Mouse (Mus musculus) adrenal gland (tissue): Measurements from ENCODE around the gene Aarsd1.
"Not testable (repeated sequence)": the region's sequence is repeated elsewhere in the genome, so short reads cannot be mapped to it uniquely, and the experiment has no call there.

Experiments used
- intact Hi-C: fragments of 180-260 bp; cut with DNase I; formaldehyde crosslinking; loops from one replicate; pipeline ENCODE4 v1.15.1; 2025

Aarsd1 gene

DNA sequence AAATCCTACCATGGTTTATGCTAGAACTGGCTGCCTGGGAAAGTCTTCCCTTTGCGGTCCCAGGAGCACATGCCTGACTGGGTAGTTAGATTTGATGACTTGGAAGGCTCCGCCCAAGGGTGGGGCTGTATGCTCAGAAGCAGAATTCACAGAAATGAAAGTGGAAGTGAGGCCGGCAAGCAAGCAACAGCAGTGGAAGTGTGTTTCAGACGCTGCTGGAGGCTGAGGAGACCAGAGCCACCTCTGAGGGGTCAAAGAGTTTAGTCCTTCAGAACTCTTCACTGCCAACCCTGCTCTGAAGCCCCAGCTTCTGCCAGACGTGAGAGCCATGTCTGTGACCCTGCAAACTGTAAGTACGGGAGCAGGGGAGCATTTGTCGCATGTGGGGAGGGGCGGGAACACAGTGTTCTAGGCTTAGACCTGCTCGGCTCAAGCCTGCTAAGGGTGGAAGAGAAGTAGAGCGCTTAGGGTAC, 30.9 kb upstream of the Aarsd1 start, which contains the start of gene Ifi35:
Gene Ifi35 (plus strand): TSS at position 134 of the 473 bp plus-strand sequence.
- intact Hi-C loops: no loop called here

DNA sequence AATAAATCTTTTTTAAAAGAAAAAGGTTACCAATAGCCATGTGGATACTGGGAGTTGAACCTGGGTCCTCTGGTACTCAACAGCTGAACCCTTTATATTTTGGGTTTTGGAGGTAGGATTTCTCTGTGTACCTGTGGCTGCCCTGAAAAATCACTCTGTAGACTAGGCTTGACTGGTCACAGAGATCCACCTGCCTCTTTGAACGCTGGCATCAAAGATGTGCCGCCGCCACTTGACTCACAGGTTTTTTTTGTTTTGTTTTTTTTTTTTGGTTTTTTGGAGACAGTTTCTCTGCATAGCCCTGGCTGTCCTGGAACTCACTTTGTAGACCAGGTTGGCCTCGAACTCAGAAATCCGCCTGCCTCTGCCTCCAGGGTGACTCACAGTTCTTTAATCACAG, 30.4 kb upstream of the Aarsd1 start:
- intact Hi-C loops: no loop called here

DNA sequence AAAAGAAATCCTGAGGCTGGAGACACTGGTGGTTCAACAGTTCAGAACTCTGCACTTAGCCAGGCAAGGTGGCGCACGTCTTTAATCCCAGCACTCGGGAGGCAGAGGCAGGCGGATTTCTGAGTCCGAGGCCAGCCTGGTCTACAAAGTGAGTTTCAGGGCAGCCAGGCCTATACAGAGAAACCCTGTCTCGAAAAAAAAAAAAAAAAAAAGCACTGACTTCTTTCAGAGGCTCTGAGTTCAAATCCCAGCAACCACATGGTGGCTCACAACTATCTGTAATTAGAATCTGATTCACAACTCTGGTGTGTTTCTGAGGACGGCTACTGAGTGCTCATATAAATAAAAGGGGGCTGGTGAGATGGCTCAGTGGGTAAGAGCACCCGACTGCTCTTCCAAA, 29.4 kb upstream of the Aarsd1 start:
- intact Hi-C loops: not testable (repeated sequence)

DNA sequence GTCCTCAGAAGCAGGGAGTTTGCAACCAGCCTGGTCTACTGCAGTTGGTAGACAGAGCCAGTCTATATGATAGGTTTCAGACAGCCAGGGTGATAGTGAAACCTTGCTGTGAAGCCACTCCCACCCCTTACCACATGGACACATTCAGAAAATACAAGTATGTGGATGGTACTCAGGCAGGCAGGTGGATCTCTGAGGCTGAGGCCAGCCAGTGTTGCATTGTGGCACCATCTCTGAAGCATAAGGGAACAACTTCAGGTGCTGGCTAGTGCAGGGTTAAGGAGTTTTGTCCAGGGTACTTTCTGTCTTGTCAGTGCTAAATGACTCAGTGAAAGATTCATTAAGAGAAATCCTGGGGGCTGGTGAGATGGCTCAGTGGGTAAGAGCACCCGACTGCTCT, 28.9 kb upstream of the Aarsd1 start:
- intact Hi-C loops: no loop called here

DNA sequence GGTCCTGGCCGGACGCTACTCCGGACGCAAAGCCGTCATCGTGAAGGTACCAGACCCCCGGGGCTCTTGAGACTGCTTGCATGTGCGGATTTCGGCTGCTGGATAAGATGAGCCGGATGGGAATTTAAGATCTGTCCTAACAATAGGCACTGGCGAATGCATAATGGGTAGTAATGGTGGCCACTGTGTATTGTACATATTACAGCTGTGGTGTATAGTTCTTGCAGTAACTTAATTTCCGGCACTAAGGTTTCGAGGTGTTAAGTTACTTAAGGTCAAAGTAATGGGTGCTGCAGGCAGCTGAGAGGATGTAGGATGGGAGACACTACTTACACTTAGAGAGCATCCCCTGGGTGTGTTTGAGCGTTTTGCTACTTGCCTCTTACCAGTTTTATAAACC, 25.3 kb upstream of the Aarsd1 start:
- intact Hi-C loops: no loop called here

DNA sequence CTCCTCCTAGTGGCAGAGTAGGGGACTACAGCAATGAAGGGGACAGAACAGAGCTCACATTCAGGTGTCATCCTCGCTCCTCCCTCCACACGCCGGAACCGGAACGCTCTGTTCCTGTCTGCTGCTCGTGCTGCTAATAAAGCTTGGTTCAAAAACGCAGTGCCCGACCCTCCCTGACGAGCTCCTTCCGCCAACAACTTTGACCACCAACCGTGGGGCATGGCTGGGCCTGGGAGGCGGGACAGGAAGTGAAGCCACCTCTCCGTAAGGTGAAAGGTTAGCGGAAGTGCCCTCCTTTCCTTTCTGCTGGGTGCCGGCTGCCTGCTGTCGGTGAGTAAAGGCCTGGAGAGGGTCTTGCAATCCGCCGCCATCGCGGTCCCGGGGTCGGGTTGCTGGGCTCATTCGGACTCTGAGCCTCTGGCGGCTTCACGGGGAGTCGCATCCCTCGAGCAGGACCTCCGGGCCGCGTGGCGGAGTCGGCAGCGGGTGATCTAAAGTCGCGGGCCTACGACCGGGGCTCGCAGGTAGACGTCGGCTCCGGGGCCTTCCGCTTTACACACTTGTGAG, 24.8 kb upstream of the Aarsd1 start, which contains the start of gene Rpl27:
Gene Rpl27 (plus strand): TSS at position 172 of the 567 bp plus-strand sequence.
- intact Hi-C loops: no loop called here

DNA sequence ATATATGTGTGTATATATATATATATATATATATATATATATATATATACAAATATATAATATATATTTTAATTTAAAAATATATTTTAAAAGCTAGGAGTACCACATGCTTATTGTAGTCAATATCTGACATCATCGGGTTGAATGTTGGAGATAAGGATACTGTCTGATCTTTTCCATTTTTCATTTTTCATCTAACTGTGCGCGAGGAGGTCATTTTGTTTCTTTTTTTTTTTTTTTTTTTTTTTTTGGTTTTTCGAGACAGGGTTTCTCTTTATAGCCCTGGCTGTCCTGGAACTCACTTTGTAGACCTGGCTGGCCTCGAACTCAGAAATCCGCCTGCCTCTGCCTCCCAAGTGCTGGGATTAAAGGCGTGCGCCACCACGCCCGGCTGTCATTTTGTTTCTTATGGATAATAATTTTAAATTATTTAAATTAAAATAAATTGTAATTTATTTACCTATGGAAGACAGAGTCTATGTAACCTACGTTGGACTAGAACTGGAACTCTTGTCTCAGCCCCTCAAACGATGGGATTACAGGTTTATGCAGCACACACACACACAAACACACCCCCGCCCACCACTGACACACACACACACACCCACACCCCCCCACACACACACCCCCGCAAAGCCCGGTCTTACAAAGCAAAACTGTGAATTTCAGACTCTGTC, 24.2 kb upstream of the Aarsd1 start:
- intact Hi-C loops: not testable (repeated sequence)

DNA sequence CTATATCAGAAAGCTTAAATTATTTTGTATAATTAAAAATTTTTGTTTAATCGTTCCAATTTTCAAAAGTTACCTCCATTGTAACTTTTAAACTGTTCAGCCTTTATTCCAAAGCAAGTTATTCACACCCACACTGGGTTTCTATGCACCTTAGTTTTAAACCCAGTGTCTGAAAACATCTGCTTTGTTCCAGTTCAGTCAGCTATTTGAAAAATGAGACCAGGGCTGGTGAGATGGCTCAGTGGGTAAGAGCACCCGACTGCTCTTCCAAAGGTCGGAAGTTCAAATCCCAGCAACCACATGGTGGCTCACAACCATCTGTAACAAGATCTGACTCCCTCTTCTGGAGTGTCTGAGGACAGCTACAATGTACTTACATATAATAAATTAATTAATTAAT, 20.6 kb upstream of the Aarsd1 start:
- intact Hi-C loops: not testable (repeated sequence)

DNA sequence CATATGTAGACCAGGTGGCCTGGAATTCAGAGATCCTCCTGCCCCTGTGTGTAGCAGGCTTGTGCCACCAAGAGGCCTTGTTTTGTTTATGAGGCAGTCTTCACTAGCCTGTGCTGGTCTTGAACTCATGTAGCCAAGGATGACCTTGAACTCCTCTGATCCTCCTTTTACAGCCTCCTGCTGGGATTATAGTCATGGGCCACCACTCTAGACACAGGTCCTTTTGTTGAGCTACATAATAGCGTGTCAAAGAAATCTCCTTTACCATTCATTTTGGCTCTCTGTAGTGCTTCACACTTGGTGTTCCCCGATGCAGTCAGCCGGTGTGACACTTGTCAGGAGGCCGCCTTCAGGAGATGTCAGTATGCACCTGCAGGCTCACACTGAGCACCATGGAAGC, 19.5 kb upstream of the Aarsd1 start:
- intact Hi-C loops: no loop called here

DNA sequence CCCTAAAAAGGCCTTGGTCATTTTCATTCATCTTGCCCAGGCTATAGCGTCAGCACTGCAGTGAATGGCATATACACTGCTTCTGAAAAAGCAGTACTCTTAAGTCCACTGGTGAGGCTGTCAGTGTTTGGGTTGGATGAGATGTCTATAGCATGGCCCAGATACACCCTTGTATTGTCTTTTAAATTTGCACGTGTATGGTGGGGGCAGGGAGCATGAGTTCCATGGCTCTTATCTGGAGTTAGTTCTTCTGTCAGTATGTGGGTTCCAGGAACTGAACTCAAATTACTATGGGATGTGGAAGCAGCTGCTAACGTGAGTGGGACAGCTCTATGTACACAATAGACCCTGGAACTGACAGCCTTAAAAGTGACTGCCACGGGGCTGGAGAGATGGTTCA, 18.4 kb upstream of the Aarsd1 start:
- intact Hi-C loops: no loop called here

DNA sequence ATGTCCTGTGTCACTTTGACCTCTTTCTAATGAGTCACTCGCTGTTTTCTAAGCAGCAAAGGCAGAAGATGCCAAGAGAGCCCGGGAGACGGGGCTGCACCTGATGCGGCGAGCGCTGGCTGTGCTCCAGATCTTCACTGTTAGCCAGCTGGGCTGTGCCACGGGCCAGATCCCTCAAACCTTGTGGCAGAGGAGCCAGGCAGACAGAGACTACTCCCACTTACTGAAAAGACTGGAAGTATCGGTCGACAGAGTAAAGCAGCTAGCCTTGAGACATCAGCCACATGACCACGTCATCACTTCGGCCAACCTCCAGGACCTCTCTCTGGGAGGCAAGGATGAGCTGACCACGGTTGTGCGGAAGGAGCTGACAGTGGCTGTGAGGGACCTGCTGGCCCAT, 16.0 kb upstream of the Aarsd1 start:
- intact Hi-C loops: no loop called here

DNA sequence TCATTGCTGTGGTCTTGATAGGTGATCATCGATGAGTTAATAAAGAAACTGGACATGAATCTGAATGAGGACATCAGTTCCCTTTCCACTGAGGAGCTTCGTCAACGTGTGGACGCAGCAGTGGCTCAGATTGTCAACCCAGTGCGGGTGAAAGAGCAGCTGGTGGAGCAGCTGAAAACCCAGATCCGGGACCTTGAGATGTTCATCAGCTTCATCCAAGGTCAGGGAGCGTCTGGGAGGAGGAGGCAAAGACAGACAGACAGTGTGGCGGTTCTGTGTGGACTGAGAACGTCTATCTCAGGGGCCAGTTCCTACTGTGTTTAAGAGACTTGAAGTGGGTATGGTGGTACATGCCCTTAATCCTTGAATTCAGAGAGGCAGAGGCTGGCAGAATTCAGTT, 13.9 kb upstream of the Aarsd1 start:
- intact Hi-C loops: no loop called here

DNA sequence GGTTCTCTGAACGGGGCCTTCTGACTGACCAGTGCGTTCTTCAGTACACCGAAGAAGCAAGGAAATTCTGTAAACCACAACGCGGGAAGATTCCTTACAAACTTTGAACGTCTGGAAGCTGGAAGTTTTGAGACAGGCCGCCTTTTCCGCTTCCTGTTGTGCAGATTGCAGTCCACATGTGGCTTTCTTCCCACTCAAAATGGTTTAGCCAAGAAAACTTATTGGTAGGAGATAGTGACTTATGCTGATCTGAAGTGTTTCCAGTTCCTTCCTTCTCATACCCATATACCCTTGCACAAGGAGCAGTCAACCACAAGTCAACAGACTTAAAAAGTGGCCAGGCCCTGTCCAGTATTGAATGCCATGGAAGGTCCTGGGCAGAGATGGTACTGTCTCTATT, 8.8 kb upstream of the Aarsd1 start:
- intact Hi-C loops: no loop called here

DNA sequence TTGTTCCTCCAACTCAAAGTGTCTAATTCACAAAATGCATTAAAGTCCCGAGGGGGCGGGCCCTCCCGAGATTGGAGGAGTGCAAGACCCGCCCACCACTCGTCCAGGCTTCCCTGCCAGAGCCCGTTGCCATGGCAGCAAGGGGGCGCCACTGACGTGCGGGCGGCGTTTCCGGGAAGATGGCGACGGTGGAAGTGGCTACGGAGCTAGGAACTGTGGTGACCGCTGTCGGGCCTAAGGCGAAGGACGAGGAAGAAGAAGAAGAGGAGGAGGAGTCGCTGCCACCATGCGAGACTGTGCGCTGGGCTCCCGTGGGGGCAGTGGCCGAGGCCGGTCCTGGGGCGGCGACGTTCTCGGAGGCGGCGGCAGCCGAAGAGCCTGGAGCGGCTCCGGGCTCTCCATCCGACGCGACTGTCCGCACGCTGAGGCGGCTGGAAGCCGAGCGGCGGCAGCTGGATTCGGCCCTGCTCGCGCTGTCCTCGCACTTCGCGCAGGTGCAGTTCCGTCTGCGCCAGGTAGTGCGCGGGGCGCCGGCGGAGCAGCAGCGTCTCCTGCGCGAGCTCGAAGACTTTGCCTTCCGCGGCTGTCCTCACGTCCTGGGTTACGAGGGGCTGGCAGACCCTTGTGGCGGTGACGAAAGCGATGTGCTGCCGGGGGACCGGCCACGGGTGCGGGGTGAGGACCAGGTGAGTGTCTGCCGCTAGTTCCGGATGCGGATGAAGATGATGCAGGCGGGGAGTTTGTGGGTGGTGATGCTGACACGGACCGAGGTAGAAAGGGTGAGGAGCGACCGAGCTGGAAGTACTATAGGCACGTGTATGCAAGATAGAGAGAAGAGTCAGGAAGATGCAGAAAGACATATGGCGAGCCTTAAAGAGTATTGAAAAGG, 7.8 kb upstream of the Aarsd1 start, which contains the start of the genes Rundc1 and Ptges3l:
Gene Rundc1 (plus strand): TSS at position 161 of the 889 bp plus-strand sequence.
Gene Ptges3l (minus strand): TSS at position 409 of the 889 bp plus-strand sequence.
- intact Hi-C loops: no loop called here

DNA sequence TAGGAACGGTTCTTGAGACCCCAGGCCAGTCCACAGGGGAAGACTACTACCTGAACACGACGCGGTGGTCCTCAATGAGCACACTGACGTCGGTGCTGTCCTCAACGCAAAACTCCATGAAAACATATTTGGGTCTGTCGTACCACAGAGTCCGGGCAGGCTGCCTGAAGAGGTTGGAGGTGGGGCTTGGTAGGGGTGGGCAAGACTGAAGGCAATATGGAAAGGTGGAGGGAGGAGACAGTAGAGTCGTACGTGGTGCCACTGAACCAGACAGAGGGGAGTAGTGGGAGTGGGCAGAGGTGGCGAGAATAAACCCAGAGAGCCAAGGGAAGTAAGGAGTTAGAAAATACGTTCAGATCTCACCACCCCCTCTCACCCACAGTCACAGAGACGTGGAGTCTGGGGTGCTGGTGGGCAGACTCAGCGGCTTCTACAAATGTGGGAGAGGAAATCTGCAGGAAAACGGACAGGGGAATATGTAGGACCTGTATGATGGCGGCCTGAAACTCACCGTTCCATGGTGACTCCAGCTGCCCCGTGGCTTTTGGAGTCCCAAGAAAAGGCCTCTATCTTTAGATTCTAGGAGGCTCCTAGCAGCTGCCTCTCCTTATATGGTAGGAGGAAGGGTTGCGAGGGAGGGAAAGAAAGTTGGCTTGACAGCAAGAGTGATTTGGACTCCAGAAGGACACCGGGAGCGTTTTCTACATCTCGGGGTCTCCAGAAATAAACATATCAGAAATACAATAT, 6.9 kb upstream of the Aarsd1 start, which contains the start of gene Gm27029:
Gene Gm27029 (minus strand): TSS at position 692 of the 747 bp plus-strand sequence.
- intact Hi-C loops: no loop called here

DNA sequence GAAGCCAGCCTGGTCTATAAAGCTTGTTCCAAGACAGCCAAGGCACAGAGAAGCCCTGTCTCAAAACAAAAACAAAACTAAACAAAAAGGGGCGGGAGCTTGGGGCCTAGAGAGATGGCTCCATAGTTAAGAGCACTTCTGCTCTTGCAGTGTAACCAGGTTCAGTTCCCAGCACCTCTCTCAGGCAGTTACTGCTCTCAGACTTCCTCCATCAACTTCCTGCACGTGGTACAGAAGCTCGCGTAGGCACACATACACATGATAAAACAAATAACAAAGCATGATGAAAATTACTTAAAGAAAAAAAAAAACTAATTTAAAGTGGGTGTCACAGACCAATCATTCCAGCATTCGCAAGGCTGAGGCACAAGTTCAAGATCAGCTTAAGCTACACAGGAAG, 2.7 kb upstream of the Aarsd1 start:
- intact Hi-C loops: no loop called here

DNA sequence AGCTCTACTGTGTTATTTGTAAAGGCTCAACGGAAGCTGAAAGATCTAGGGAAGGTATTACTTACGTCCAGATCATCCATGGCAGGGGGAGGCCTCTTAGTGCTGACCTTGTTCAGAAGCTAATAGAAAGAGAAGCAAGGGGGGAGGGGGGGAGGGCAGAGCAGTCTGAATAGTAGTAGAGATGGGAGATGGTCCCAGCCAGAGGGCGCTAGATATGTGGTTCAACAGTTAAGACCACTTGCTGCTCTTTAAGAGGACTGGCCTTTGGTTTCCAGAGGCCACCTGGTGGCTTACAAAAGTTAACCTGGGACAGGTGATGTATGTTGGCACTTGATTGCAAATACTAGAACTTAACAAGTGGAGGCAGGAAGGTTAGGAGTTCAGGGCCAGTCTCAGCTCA, 2.2 kb upstream of the Aarsd1 start:
- intact Hi-C loops: no loop called here

DNA sequence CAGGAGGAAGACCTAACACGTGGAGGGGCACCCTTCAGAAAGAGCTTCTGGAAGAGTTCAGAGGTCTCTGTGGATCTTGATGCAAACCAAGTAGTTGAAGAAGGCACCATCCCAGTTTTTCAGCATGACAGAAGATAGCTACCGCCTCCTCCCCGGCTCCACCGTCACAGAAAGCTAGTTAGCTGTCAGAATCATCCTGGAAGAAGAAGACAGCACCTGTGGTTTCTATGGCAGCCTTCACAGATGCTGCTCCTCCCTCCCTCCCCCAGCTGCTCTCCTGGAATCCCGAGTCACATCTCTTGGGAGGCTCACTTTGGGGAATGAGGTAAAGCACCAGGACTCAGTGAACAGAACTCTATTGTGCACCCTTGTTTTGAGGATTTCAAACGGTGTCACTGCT, 1.6 kb upstream of the Aarsd1 start:
- intact Hi-C loops: no loop called here

DNA sequence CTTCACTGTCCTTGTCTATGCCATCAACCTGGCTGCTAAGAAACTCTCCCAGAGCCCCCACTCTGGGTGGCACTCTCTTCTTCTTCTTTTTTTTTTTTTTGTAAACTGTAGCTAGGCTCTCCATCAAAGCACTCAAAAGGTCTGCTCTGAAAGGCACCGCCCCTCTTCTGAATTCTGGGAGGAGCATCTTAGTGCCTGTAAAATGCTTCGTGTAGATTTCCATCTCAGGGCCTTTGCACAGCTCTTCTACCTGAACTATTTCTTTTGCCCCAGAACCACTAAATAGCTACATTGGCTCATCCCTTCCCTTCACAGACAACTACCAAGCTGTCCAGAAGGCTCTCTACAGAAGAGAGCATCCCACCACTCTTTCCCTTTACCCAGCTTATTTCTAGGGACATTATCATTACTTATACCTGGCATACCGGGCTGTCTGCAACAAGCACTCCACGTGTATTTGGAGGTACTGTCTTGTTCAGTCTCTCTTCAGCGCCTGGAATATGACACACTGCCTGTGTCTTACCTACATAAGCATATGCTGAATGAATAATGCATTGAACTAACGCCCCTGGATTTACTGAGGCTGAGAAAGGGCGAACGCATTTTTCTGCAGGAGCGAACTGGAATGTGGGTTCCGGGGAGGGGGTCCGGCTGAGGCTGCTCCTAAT, 848 bp downstream of the Aarsd1 start:
- intact Hi-C loops: no loop called here

DNA sequence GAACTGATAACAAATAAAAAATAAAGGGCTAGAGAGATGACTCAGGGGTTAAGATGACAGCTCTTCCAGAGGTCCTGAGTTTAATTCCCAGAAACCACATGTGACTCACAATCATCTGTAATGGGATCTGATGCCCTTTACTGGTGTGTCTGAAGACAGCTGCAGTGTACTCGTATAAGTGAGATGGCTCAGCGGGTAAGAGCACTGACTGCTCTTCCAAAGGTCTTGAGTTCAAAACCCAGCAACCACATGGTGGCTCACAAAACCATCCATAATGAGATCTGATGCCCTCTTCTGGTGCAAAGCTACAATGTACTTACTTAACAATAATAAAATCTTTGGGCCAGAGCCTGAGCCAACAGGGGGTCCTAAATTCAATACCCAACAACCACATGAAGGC, 2.1 kb downstream of the Aarsd1 start:
- intact Hi-C loops: no loop called here
